In the genomic region with DNA sequence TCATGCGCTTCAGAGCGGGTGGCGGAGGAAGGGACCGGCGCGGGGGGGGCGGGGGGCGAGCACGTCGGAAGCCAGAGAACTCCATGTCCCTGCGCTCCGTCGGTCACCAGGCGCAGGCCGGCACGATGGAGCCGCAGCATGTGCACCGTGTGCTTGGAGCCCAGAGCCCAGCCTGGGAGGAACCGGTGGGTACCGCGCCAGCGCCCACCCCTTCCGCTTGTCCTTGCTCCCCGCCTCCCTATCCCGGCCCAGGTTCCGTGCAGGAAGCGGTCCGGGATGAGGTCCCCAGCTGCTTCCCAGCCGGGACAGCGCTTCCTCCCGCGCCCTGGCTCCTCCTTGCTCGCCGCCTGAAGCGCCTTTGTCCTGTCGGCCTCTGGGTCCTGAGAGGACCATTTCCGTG, we compare ENCODE assay signal across 9 mouse cellular contexts. TPM values are rescaled to one million over a fixed set of nuclear protein-coding genes. Genes with fewer than 3 reads are reported as not detected.
DNase-seq lines count a peak whose midpoint lies in the region; ATAC-seq lines count a peak whose summit lies in the region.
"Not testable (repeated sequence)": the region's sequence is repeated elsewhere in the genome, so short reads cannot be mapped to it uniquely, and the experiment has no call there.
"Had no signal": no experiment of that assay in that cellular context is flagged by ENCODE, and none has a peak within 500 bp of the region (broad histone marks: within the 10 kb centered on the region; RNA-seq: fewer than 3 reads in every experiment).

A gene (plus strand): TSS at position 101 of the 400 bp plus-strand sequence.

- H3K36me3 ChIP-seq in embryonic facial prominence, embryonic 11.5 days (replicated peaks; ENCODE audit: control insufficient read depth, insufficient read depth, low read depth, low read length); kidney, embryonic 16.5 days (ENCODE audit: insufficient read depth, low read length); liver, embryonic 11.5 days (ENCODE audit: control insufficient read depth, insufficient read depth, low read length); midbrain, embryonic 16.5 days (ENCODE audit: control insufficient read depth, insufficient read depth, low read length); stomach, embryonic 16.5 days (ENCODE audit: control insufficient read depth, insufficient read depth, low read length): not testable (repeated sequence)

- H3K27ac ChIP-seq in embryonic facial prominence, embryonic 11.5 days (replicated peaks; ENCODE audit: low read depth, low read length); kidney, embryonic 16.5 days (ENCODE audit: low read length); liver, embryonic 11.5 days (ENCODE audit: low read depth, low read length); midbrain, embryonic 16.5 days (ENCODE audit: low read length); stomach, embryonic 16.5 days (ENCODE audit: low read length): not testable (repeated sequence)

- ATAC-seq in embryonic facial prominence, embryonic 11.5 days (replicated peaks; ENCODE audit: insufficient number of reproducible peaks, low FRiP score, low TSS enrichment, low read depth); kidney, embryonic 16.5 days (ENCODE audit: low FRiP score, low TSS enrichment); liver, embryonic 11.5 days (replicated peaks; ENCODE audit: low FRiP score); midbrain, embryonic 16.5 days; stomach, embryonic 16.5 days (ENCODE audit: insufficient read depth, low FRiP score): not testable (repeated sequence)

- peak within 1 kb of the TSS; percentile 55 for H3K4me2 ChIP-seq in embryonic facial prominence, embryonic 11.5 days (ENCODE audit: low read depth, low read length)
- peak within 1 kb of the TSS; percentile 59 for H3K4me2 ChIP-seq in kidney, embryonic 16.5 days (replicated peaks; ENCODE audit: low read depth, low read length)
- H3K4me2 ChIP-seq in liver, embryonic 11.5 days: peak within 1 kb of the TSS; percentile 37
- peak within 1 kb of the TSS; percentile 53 for H3K4me2 ChIP-seq in midbrain, embryonic 16.5 days (ENCODE audit: low read length)
- peak within 1 kb of the TSS; percentile 48 for H3K4me2 ChIP-seq in stomach, embryonic 16.5 days (ENCODE audit: low read depth, low read length)

- not testable (repeated sequence) for H3K9me3 ChIP-seq in embryonic facial prominence, embryonic 11.5 days (replicated peaks; ENCODE audit: control insufficient read depth, low read length); kidney, embryonic 16.5 days (ENCODE audit: low read length); liver, embryonic 11.5 days (ENCODE audit: control insufficient read depth, low read length); midbrain, embryonic 16.5 days (replicated peaks; ENCODE audit: control insufficient read depth, low read length, poor library complexity, severe bottlenecking); stomach, embryonic 16.5 days (replicated peaks; ENCODE audit: control insufficient read depth, low read length)

- 3% methylated on average over 27 of the region's 37 CpGs for WGBS in embryonic facial prominence, embryonic 11.5 days
- 2% methylated on average over 34 of the region's 37 CpGs for WGBS in kidney, embryonic 16.5 days
- WGBS in liver, embryonic 11.5 days: 4% methylated on average over 30 of the region's 37 CpGs
- WGBS in midbrain, embryonic 16.5 days: 2% methylated on average over 22 of the region's 37 CpGs
- WGBS in stomach, embryonic 16.5 days: 10% methylated on average over 28 of the region's 37 CpGs

- not testable (repeated sequence) for H3K27me3 ChIP-seq in embryonic facial prominence, embryonic 11.5 days (ENCODE audit: control insufficient read depth, insufficient read depth, low read length); kidney, embryonic 16.5 days (ENCODE audit: insufficient read depth, low read length); liver, embryonic 11.5 days (replicated peaks; ENCODE audit: control insufficient read depth, insufficient read depth, low read length); midbrain, embryonic 16.5 days (ENCODE audit: control insufficient read depth, insufficient read depth, low read depth, low read length); stomach, embryonic 16.5 days (ENCODE audit: control insufficient read depth, insufficient read depth, low read length)

- H3K9ac ChIP-seq in embryonic facial prominence, embryonic 11.5 days (replicated peaks; ENCODE audit: low read length): peak within 1 kb of the TSS; percentile 34
- H3K9ac ChIP-seq in kidney, embryonic 16.5 days (replicated peaks; ENCODE audit: low read length); liver, embryonic 11.5 days (ENCODE audit: low read depth, low read length); stomach, embryonic 16.5 days (ENCODE audit: low read length): not testable (repeated sequence)
- peak within 1 kb of the TSS; percentile 61 for H3K9ac ChIP-seq in midbrain, embryonic 16.5 days (ENCODE audit: low read depth, low read length)

- H3K4me1 ChIP-seq in embryonic facial prominence, embryonic 11.5 days (ENCODE audit: control insufficient read depth, insufficient read depth, low read length); kidney, embryonic 16.5 days (ENCODE audit: insufficient read depth, low read length); liver, embryonic 11.5 days (replicated peaks; ENCODE audit: control insufficient read depth, insufficient read depth, low read length); midbrain, embryonic 16.5 days (ENCODE audit: control insufficient read depth, insufficient read depth, low read length); stomach, embryonic 16.5 days (ENCODE audit: control insufficient read depth, insufficient read depth, low read length): not testable (repeated sequence)

- peak within 1 kb of the TSS; percentile 35 for H3K4me3 ChIP-seq in embryonic facial prominence, embryonic 11.5 days (ENCODE audit: low read depth, low read length)
- H3K4me3 ChIP-seq in kidney, embryonic 16.5 days (ENCODE audit: low read length): peak within 1 kb of the TSS; percentile 40
- peak within 1 kb of the TSS; percentile 17; the same call in 1 of the 2 replicates for H3K4me3 ChIP-seq in liver, embryonic 11.5 days (ENCODE audit: low read depth, low read length)
- peak within 1 kb of the TSS; percentile 47 for H3K4me3 ChIP-seq in midbrain, embryonic 16.5 days (ENCODE audit: low read depth, low read length)
- peak within 1 kb of the TSS; percentile 40 for H3K4me3 ChIP-seq in stomach, embryonic 16.5 days (replicated peaks; ENCODE audit: low read length)

- peak; percentile 2 for DNase-seq in ES-CJ7 (ENCODE audit: low read depth, low spot score)
- DNase-seq in embryonic facial prominence, embryonic 11.5 days (ENCODE audit: low spot score): peak; percentile 2
- peak; percentile 27 for DNase-seq in gastrocnemius, postnatal 25 days
- DNase-seq in heart, postnatal 4 days: peak; percentile 16
- DNase-seq in liver, embryonic 11.5 days (ENCODE audit: low spot score): peak; percentile 28

RNA-seq across cellular contexts. Expression of the gene that starts here (rescaled TPM):
- 1.4 TPM in 1 of 2 replicates, not detected in the other for polyA plus RNA-seq in embryonic facial prominence, embryonic 11.5 days (2014; fragmentation: Nextera tagmentation; extraction: Ambion mirVana)
- under 1 TPM in 1 of 2 experiments, not detected in 1; 0.40 TPM for total RNA-seq in gastrocnemius, postnatal 25 days (2021)
- total RNA-seq in heart, postnatal 4 days (2021): 1 to 10 TPM; 2.3 to 3.1 TPM
- polyA plus RNA-seq in kidney, embryonic 16.5 days (2015; fragmentation: Nextera tagmentation; extraction: Ambion mirVana): 0.21 TPM in 1 of 2 replicates, not detected in the other
- 0.31 TPM in 1 of 2 replicates, not detected in the other for polyA plus RNA-seq in liver, embryonic 11.5 days (2014; fragmentation: Nextera tagmentation; extraction: Ambion mirVana)
- polyA plus RNA-seq in midbrain, embryonic 16.5 days (2015; fragmentation: Nextera tagmentation; extraction: Ambion mirVana): 7.0 and 7.3 TPM in 2 replicates
- polyA plus RNA-seq in stomach, embryonic 16.5 days (2015; fragmentation: Nextera tagmentation; extraction: Ambion mirVana): 0.36 and 0.77 TPM in 2 replicates
- polyA plus RNA-seq: liver, embryonic 16.5 days had no signal

Comparison
In these comparisons a context has a peak if more than half of its experiments do, and no peak if none do; other contexts are left out.
1. Peak in DNase-seq in gastrocnemius, postnatal 25 days; RNA of the gene not detected or under 1 TPM.
2. Peak in DNase-seq, H3K4me3 ChIP-seq and H3K4me2 ChIP-seq in liver, embryonic 11.5 days; RNA of the gene not detected or under 1 TPM.